Mouse (Mus musculus) lung, postnatal 0 days (tissue): ENCODE data around the gene Fdx1l.

Experiments used
- CTCF ChIP-seq: IDR thresholded peaks from 2 replicates; pipeline ENCODE4 v1.5.1; 2016; ENCODE audit warnings: antibody characterized with exemption, mild to moderate bottlenecking
- EP300 ChIP-seq: IDR thresholded peaks from 2 replicates; pipeline ENCODE4 v1.6.1; 2016; ENCODE audit warnings: antibody characterized with exemption, mild to moderate bottlenecking, control low read depth

GRCm38 (mm10) chr9:21074173-21074572 is 759 bp upstream of the Fdx1l start:
- TF ChIP-seq EP300 (no peak), CTCF (no peak)
